Mouse (Mus musculus) activated CD4-positive, CD25-positive, alpha-beta regulatory T cell, adult 4 months (primary cell): Measurements from ENCODE around the gene Phlda2. TPM values are rescaled to one million over a fixed set of nuclear protein-coding genes. Genes with fewer than 3 reads are reported as not detected.
"Not testable (repeated sequence)": the region's sequence is repeated elsewhere in the genome, so short reads cannot be mapped to it uniquely, and the experiment has no call there.

Experiments used
- ATAC-seq: one replicate; pipeline ENCODE4 v1.8.0; 2017
- polyA plus RNA-seq, 2 experiments: library from polyadenylated mRNA; unstranded; fragments of 100-300 nt; shearing (Covaris generic); gene quantifications; one replicate each; pipeline ENCODE4 v1.2.1; 2017

The Phlda2 gene
- not detected for polyA plus RNA-seq

GRCm38 (mm10) chr7:143502418-143503200 lies at the start of gene Phlda2:
Gene Phlda2, minus strand, starts transcription at chr7:143503150.
- no peak for ATAC-seq

- ATAC-seq: no peak
Measured at GRCm38 (mm10) chr7:143549588-143550220, 46.8 kb upstream of the Phlda2 start.

- ATAC-seq: peak; percentile 91
Measured at GRCm38 (mm10) chr7:143548976-143549457, 46.1 kb upstream of the Phlda2 start, which contains the start of gene Nap1l4. Gene Nap1l4, minus strand, starts transcription at chr7:143549106.

GRCm38 (mm10) chr7:143548231-143548961 lies 45.4 kb upstream of the Phlda2 start:
- peak; percentile 43 for ATAC-seq

GRCm38 (mm10) chr7:143546554-143546953 lies 43.6 kb upstream of the Phlda2 start:
- ATAC-seq: peak; percentile 2

GRCm38 (mm10) chr7:143544368-143544767 lies 41.4 kb upstream of the Phlda2 start:
- no peak for ATAC-seq

GRCm38 (mm10) chr7:143538671-143539070 lies 35.7 kb upstream of the Phlda2 start:
- no peak for ATAC-seq

- ATAC-seq: not testable (repeated sequence)
Measured at GRCm38 (mm10) chr7:143538229-143538628, 35.3 kb upstream of the Phlda2 start.

GRCm38 (mm10) chr7:143536251-143536650 lies 33.3 kb upstream of the Phlda2 start:
- no peak for ATAC-seq

GRCm38 (mm10) chr7:143533284-143533683 lies 30.3 kb upstream of the Phlda2 start:
- ATAC-seq: no peak

GRCm38 (mm10) chr7:143532410-143532809 lies 29.5 kb upstream of the Phlda2 start:
- no peak for ATAC-seq

GRCm38 (mm10) chr7:143519333-143519732 lies 16.4 kb upstream of the Phlda2 start:
- ATAC-seq: no peak

- ATAC-seq: no peak
Measured at GRCm38 (mm10) chr7:143514416-143514768, 11.4 kb upstream of the Phlda2 start.

- no peak for ATAC-seq
Measured at GRCm38 (mm10) chr7:143513763-143514415, 10.9 kb upstream of the Phlda2 start.

- no peak for ATAC-seq
Measured at GRCm38 (mm10) chr7:143511335-143511712, 8.4 kb upstream of the Phlda2 start.

GRCm38 (mm10) chr7:143510593-143511334 lies 7.8 kb upstream of the Phlda2 start:
- ATAC-seq: no peak

- ATAC-seq: no peak
Measured at GRCm38 (mm10) chr7:143509566-143509965, 6.6 kb upstream of the Phlda2 start.

- ATAC-seq: peak; percentile 57
Measured at GRCm38 (mm10) chr7:143506675-143507074, 3.7 kb upstream of the Phlda2 start.

- no peak for ATAC-seq
Measured at GRCm38 (mm10) chr7:143506271-143506670, 3.3 kb upstream of the Phlda2 start.

- ATAC-seq: no peak
Measured at GRCm38 (mm10) chr7:143505823-143506222, 2.9 kb upstream of the Phlda2 start.

- ATAC-seq: no peak
Measured at GRCm38 (mm10) chr7:143505411-143505810, 2.5 kb upstream of the Phlda2 start.

GRCm38 (mm10) chr7:143503926-143504325 lies 976 bp upstream of the Phlda2 start:
- no peak for ATAC-seq
